Mouse (Mus musculus) heart, embryonic 11.5 days (tissue): ENCODE results near the gene Sephs1. TPM values are rescaled to one million over a fixed set of nuclear protein-coding genes. Genes with fewer than 3 reads are reported as not detected.

Experiments
- ATAC-seq: fragments of 200-750 bp; cut with Nextera tagmentation; replicated peaks from 2 replicates; pipeline ENCODE4 v1.8.0; 2017; ENCODE audit warnings: moderate library complexity; ENCODE audit not compliant: insufficient number of reproducible peaks, low FRiP score, low TSS enrichment
- H3K27ac ChIP-seq: fragments of 300-500 bp; sonication (generic); 2 replicates; pipeline ENCODE4 v1.5.1; 2014; ENCODE audit warnings: mild to moderate bottlenecking, low read depth, low read length
- H3K27me3 ChIP-seq: fragments of 300-500 bp; sonication (generic); 2 replicates; pipeline ENCODE4 v1.6.1; 2014; ENCODE audit warnings: mild to moderate bottlenecking, low read length, mixed read lengths; ENCODE audit not compliant: control insufficient read depth, insufficient read depth
- H3K36me3 ChIP-seq: fragments of 300-500 bp; sonication (generic); 2 replicates; pipeline ENCODE4 v1.6.1; 2014; ENCODE audit warnings: mild to moderate bottlenecking, low read length, moderate library complexity, mixed read lengths; ENCODE audit not compliant: control insufficient read depth, insufficient read depth
- H3K4me1 ChIP-seq: fragments of 300-500 bp; sonication (generic); 2 replicates; pipeline ENCODE4 v1.6.1; 2014; ENCODE audit warnings: low read length; ENCODE audit not compliant: control insufficient read depth, insufficient read depth
- H3K4me2 ChIP-seq: fragments of 300-500 bp; sonication (generic); 2 replicates; pipeline ENCODE4 v1.6.1; 2014; ENCODE audit warnings: mild to moderate bottlenecking, moderate library complexity
- H3K4me3 ChIP-seq: fragments of 300-500 bp; sonication (generic); 2 replicates; pipeline ENCODE4 v1.5.1; 2014; ENCODE audit warnings: low read depth, low read length
- H3K9ac ChIP-seq: fragments of 300-500 bp; sonication (generic); 2 replicates; pipeline ENCODE4 v1.6.1; 2014; ENCODE audit warnings: mild to moderate bottlenecking, low read depth, low read length, moderate library complexity
- H3K9me3 ChIP-seq: fragments of 300-500 bp; sonication (generic); replicated peaks from 2 replicates; pipeline ENCODE4 v1.6.1; 2016; ENCODE audit warnings: low read length; ENCODE audit not compliant: control insufficient read depth
- WGBS: fragments of 180-500 bp; shearing (Covaris S2); extraction: QIAGEN DNeasy Blood & Tissue Kit; methylation state at CpG from one replicate; pipeline ENCODE4 v1.1.7; 2014; ENCODE audit not compliant: insufficient replicate concordance; 5-methylcytosine and 5-hydroxymethylcytosine counted together
- polyA plus RNA-seq: library from polyadenylated mRNA; unstranded; fragments of >200 nt; fragmentation: Nextera tagmentation; extraction: Ambion mirVana; gene quantifications from 2 replicates; pipeline ENCODE4 v1.2.1, GENCODE M21; 2014

Gene Sephs1
- polyA plus RNA-seq, 1 experiment from 2014 or later: 51.0 TPM

DNA sequence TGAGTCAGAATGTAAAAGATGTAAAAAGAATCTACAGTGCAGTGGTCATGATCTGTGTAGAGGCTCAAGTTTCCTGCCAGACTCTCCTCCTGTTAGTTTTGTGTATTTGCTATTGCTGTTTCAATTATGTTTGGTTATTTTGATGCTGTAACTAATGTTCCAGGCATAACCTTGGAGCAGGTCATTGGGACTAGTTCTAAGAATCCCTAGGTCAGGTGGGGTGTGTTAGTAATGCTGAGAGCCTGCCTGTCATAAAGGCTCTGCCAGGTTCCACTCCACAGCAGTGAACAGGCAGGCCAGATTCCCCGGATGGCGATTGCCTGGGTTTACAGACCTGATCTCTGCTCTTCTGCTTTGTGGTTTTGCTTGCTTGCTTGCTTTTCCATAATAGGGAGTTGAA is 14.2 kb downstream of the Sephs1 start:
- H3K4me3 ChIP-seq: no peak overlapping the region
- no peak for ATAC-seq
- H3K9ac ChIP-seq: no peak overlapping the region
- no peaks in the 10 kb centered on the region for H3K9me3 ChIP-seq
- no peaks in the 10 kb centered on the region for H3K4me1 ChIP-seq
- H3K36me3 ChIP-seq: peaks cover 55% of the 10 kb centered on the region
- H3K27ac ChIP-seq: no peak overlapping the region
- H3K4me2 ChIP-seq: no peak overlapping the region
- WGBS: 92% methylated on average over 2 of the region's 2 CpGs
- H3K27me3 ChIP-seq: no peaks in the 10 kb centered on the region

DNA sequence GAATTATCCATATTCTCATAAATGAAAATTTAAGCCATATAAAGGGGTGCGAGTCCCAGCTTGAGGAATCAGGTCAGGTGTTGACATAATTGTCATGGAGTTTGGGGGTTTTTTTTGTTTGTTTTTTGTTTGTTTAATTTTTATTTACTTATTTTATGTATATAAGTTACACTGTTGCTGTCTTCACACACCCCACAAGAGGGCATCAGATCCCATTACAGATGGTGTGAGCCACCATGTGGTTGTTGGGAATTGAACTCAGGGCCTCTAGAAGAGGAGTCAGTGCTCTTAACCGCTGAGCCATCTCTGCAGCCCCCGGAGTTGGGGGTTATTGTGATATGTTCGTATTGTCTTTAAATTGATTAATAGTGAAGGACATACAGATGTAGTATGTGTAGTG is 15.6 kb downstream of the Sephs1 start:
- no peaks in the 10 kb centered on the region for H3K27me3 ChIP-seq
- peaks cover 56% of the 10 kb centered on the region for H3K36me3 ChIP-seq
- ATAC-seq: no peak
- no peak overlapping the region for H3K4me2 ChIP-seq
- H3K9me3 ChIP-seq: no peaks in the 10 kb centered on the region
- H3K4me3 ChIP-seq: no peak overlapping the region
- H3K4me1 ChIP-seq: no peaks in the 10 kb centered on the region
- H3K27ac ChIP-seq: no peak overlapping the region
- WGBS: 94% methylated on average over 4 of the region's 4 CpGs
- no peak overlapping the region for H3K9ac ChIP-seq

GRCm38 (mm10) chr2:4900624-4901023 is 19.3 kb downstream of the Sephs1 start:
- ATAC-seq: no peak
- Histone ChIP-seq H3K4me3 (no peak overlapping the region), H3K9ac (no peak overlapping the region), H3K9me3 (no peaks in the 10 kb centered on the region), H3K36me3 (peaks cover 50% of the 10 kb centered on the region), H3K4me1 (no peaks in the 10 kb centered on the region), H3K4me2 (no peak overlapping the region), H3K27me3 (no peaks in the 10 kb centered on the region), H3K27ac (no peak overlapping the region)
- WGBS: 89% methylated on average over 6 of the region's 6 CpGs

GRCm38 (mm10) chr2:4902346-4902745 is 21.0 kb downstream of the Sephs1 start:
- Histone ChIP-seq H3K4me3 (no peak overlapping the region), H3K9me3 (no peaks in the 10 kb centered on the region), H3K4me2 (no peak overlapping the region), H3K36me3 (peaks cover 51% of the 10 kb centered on the region), H3K9ac (no peak overlapping the region), H3K27ac (no peak overlapping the region), H3K27me3 (no peaks in the 10 kb centered on the region), H3K4me1 (no peaks in the 10 kb centered on the region)
- 90% methylated on average over 5 of the region's 5 CpGs for WGBS
- no peak for ATAC-seq

DNA sequence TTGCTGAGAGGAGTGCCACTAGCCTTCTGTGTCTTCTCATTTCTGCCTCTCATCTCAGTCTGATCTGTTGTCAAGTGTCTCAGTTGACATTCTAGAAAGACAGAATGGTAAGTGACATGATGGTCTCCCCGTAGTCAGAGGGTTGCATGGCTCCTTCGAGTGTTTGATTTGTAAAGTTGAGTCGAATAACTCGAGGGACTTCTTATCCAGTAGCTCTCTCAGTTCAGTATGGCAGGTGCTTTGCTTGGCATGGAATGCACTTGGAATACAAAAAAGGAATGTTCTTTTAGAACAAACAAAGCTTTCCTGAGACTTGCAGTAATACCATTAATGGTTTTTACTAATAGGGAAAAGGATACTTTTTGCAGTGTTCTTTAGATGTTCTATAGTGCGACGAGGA is 25.8 kb downstream of the Sephs1 start:
- H3K4me2 ChIP-seq: no peak overlapping the region
- H3K9me3 ChIP-seq: peaks cover under 1% of the 10 kb centered on the region
- no peak overlapping the region for H3K4me3 ChIP-seq
- WGBS: 82% methylated on average over 6 of the region's 6 CpGs
- H3K27ac ChIP-seq: no peak overlapping the region
- peaks cover 27% of the 10 kb centered on the region for H3K36me3 ChIP-seq
- no peak for ATAC-seq
- H3K9ac ChIP-seq: no peak overlapping the region
- H3K27me3 ChIP-seq: no peaks in the 10 kb centered on the region
- no peaks in the 10 kb centered on the region for H3K4me1 ChIP-seq

- Histone ChIP-seq H3K27me3 (no peaks in the 10 kb centered on the region), H3K36me3 (peaks cover 25% of the 10 kb centered on the region), H3K9ac (no peak overlapping the region), H3K4me2 (no peak overlapping the region), H3K9me3 (peaks cover 6% of the 10 kb centered on the region), H3K27ac (no peak overlapping the region), H3K4me1 (no peaks in the 10 kb centered on the region), H3K4me3 (no peak overlapping the region)
- WGBS: 46% methylated on average over 7 of the region's 7 CpGs
- ATAC-seq: no peak
Measured at GRCm38 (mm10) chr2:4907916-4908315, 26.6 kb downstream of the Sephs1 start.

GRCm38 (mm10) chr2:4908771-4909315 is 27.5 kb downstream of the Sephs1 start:
- peaks cover 6% of the 10 kb centered on the region for H3K9me3 ChIP-seq
- no peak for ATAC-seq
- H3K27me3 ChIP-seq: no peaks in the 10 kb centered on the region
- peaks cover 25% of the 10 kb centered on the region for H3K36me3 ChIP-seq
- no peak overlapping the region for H3K4me3 ChIP-seq
- no peak overlapping the region for H3K27ac ChIP-seq
- WGBS: 93% methylated on average over 3 of the region's 3 CpGs
- H3K4me1 ChIP-seq: no peaks in the 10 kb centered on the region
- H3K9ac ChIP-seq: no peak overlapping the region
- no peak overlapping the region for H3K4me2 ChIP-seq

GRCm38 (mm10) chr2:4909909-4910308 is 28.5 kb downstream of the Sephs1 start:
- H3K4me1 ChIP-seq: no peaks in the 10 kb centered on the region
- 64% methylated on average over 6 of the region's 6 CpGs for WGBS
- H3K36me3 ChIP-seq: peaks cover 25% of the 10 kb centered on the region
- H3K27ac ChIP-seq: no peak overlapping the region
- peaks cover 6% of the 10 kb centered on the region for H3K9me3 ChIP-seq
- no peak overlapping the region for H3K4me2 ChIP-seq
- H3K27me3 ChIP-seq: no peaks in the 10 kb centered on the region
- H3K9ac ChIP-seq: no peak overlapping the region
- no peak for ATAC-seq
- no peak overlapping the region for H3K4me3 ChIP-seq

- H3K4me2 ChIP-seq: no peak overlapping the region
- H3K36me3 ChIP-seq: peaks cover 21% of the 10 kb centered on the region
- peaks cover 6% of the 10 kb centered on the region for H3K9me3 ChIP-seq
- WGBS: 83% methylated on average over 4 of the region's 4 CpGs
- H3K4me1 ChIP-seq: no peaks in the 10 kb centered on the region
- H3K27me3 ChIP-seq: no peaks in the 10 kb centered on the region
- no peak overlapping the region for H3K27ac ChIP-seq
- H3K9ac ChIP-seq: no peak overlapping the region
- H3K4me3 ChIP-seq: no peak overlapping the region
- ATAC-seq: no peak
Measured at GRCm38 (mm10) chr2:4910521-4910920, 29.2 kb downstream of the Sephs1 start.
